Mouse (Mus musculus) spleen, adult 2 months (tissue): Measurements from ENCODE around the gene Kif26a.

Experiments
- CTCF ChIP-seq: fragments of 200-500 bp; IDR thresholded peaks from 2 replicates; pipeline ENCODE4 v1.5.1; 2011; ENCODE audit warnings: mild to moderate bottlenecking, inconsistent platforms; ENCODE audit not compliant: insufficient read depth, insufficient read length, insufficient replicate concordance; ENCODE audit errors: extremely low read depth
- POLR2A ChIP-seq: fragments of 200-500 bp; IDR thresholded peaks from 2 replicates; pipeline ENCODE4 v1.6.1; 2011; ENCODE audit warnings: low read depth, low read length, inconsistent platforms

GRCm38 (mm10) chr12:112181921-112182608, 36.1 kb downstream of the Kif26a start:
- TF ChIP-seq POLR2A (no peak), CTCF (no peak)
